Mouse (Mus musculus) cerebellum, adult 2 months (tissue): ENCODE results near the gene Gm32687.
"Not testable (repeated sequence)": the region's sequence is repeated elsewhere in the genome, so short reads cannot be mapped to it uniquely, and the experiment has no call there.

Source experiments
- CTCF ChIP-seq: fragments of 200-500 bp; IDR thresholded peaks from 2 replicates; pipeline ENCODE4 v1.5.1; 2011; ENCODE audit warnings: low read depth, mild to moderate bottlenecking, control low read depth, low read length, moderate library complexity, borderline replicate concordance; ENCODE audit not compliant: insufficient read depth
- POLR2A ChIP-seq: fragments of 200-500 bp; IDR thresholded peaks from 2 replicates; pipeline ENCODE4 v1.6.1; 2011; ENCODE audit warnings: low read length, control low read depth, borderline replicate concordance; ENCODE audit not compliant: insufficient read depth

- TF ChIP-seq POLR2A, CTCF: not testable (repeated sequence)
These were observed 66.4 kb downstream of the Gm32687 start, which contains the start of gene Zfp781 for GRCm38 (mm10) chr10:81929842-81930743.
